Mouse (Mus musculus) thymus, adult 2 months (tissue): Measurements from ENCODE around the gene Tmem178b. TPM values are rescaled to one million over a fixed set of nuclear protein-coding genes. Genes with fewer than 3 reads are reported as not detected.

Experiments used
- DNase-seq: peaks from one replicate; pipeline ENCODE4 v3.0.0; 2021
- H3K27ac ChIP-seq: fragments of 200-500 bp; 2 replicates; pipeline ENCODE4 v1.5.1; 2012; ENCODE audit warnings: low read length, control low read depth; ENCODE audit not compliant: control insufficient read depth, insufficient read depth
- H3K27me3 ChIP-seq: fragments of 200-500 bp; 2 replicates; pipeline ENCODE4 v1.6.1; 2012; ENCODE audit warnings: mild to moderate bottlenecking, low read length, moderate library complexity, mixed read lengths; ENCODE audit not compliant: control insufficient read depth, insufficient read depth
- H3K36me3 ChIP-seq: fragments of 200-500 bp; 2 replicates; pipeline ENCODE4 v1.6.1; 2012; ENCODE audit warnings: mild to moderate bottlenecking, low read length, moderate library complexity; ENCODE audit not compliant: control insufficient read depth, insufficient read depth
- H3K4me1 ChIP-seq: fragments of 200-500 bp; replicated peaks from 2 replicates; pipeline ENCODE4 v1.6.1; 2012; ENCODE audit warnings: low read length; ENCODE audit not compliant: control insufficient read depth, insufficient read depth
- H3K4me3 ChIP-seq: fragments of 200-500 bp; 2 replicates; pipeline ENCODE4 v1.5.1; 2012; ENCODE audit warnings: mild to moderate bottlenecking, low read length, control low read depth, moderate library complexity; ENCODE audit not compliant: control insufficient read depth, insufficient read depth
- CTCF ChIP-seq: fragments of 200-500 bp; IDR thresholded peaks from 2 replicates; pipeline ENCODE4 v1.5.1; 2012; ENCODE audit warnings: mild to moderate bottlenecking, control low read depth, low read length, moderate library complexity, borderline replicate concordance; ENCODE audit not compliant: control insufficient read depth, poor library complexity, insufficient read depth; ENCODE audit errors: extremely low read depth
- POLR2A ChIP-seq: fragments of 200-500 bp; IDR thresholded peaks from 2 replicates; pipeline ENCODE4 v1.6.1; 2012; ENCODE audit warnings: mild to moderate bottlenecking, low read length, control low read depth, moderate library complexity; ENCODE audit not compliant: control insufficient read depth, poor library complexity, insufficient read depth; ENCODE audit errors: extremely low read depth
- WGBS: fragments of 180-500 bp; shearing (Covaris S2); methylation state at CpG from one replicate; pipeline ENCODE4 v1.1.7; 2018; 5-methylcytosine and 5-hydroxymethylcytosine counted together
- polyA plus RNA-seq: library from polyadenylated mRNA; depleted of rRNA; stranded (reverse); fragments of >200 nt; gene quantifications from 2 replicates; pipeline ENCODE4 v1.2.3, GENCODE M21; 2012; rRNA removed

Gene Tmem178b
- polyA plus RNA-seq: 0.11 and 0.13 TPM in 2 replicates

- TF ChIP-seq CTCF: no peak
- TF ChIP-seq POLR2A: no peak
- no peak for DNase-seq
- Histone ChIP-seq H3K36me3 (no peaks in the 10 kb centered on the region), H3K4me3 (peak within 1 kb of the TSS; percentile 2; the same call in 1 of the 2 replicates), H3K4me1 (no peaks in the 10 kb centered on the region), H3K27ac (no peak within 1 kb of the TSS), H3K27me3 (peaks cover 17% of the 10 kb centered on the region)
- 3% methylated on average over 63 of the region's 63 CpGs for WGBS
Measured at GRCm38 (mm10) chr6:39872901-39873591, at the start of gene Tmem178b. Gene Tmem178b, plus strand, starts transcription at chr6:39873271.

- H3K4me1 ChIP-seq: no peaks in the 10 kb centered on the region
- no peaks in the 10 kb centered on the region for H3K27me3 ChIP-seq
- no peak overlapping the region for H3K4me3 ChIP-seq
- TF ChIP-seq CTCF (no peak), POLR2A (no peak)
- DNase-seq: no peak
- no peak overlapping the region for H3K27ac ChIP-seq
- 95% methylated on average over 5 of the region's 5 CpGs for WGBS
- no peaks in the 10 kb centered on the region for H3K36me3 ChIP-seq
Measured at GRCm38 (mm10) chr6:39828736-39829135, 44.3 kb upstream of the Tmem178b start.

GRCm38 (mm10) chr6:39843698-39844342 lies 29.3 kb upstream of the Tmem178b start:
- Histone ChIP-seq H3K4me3 (no peak overlapping the region), H3K27me3 (no peaks in the 10 kb centered on the region), H3K4me1 (no peaks in the 10 kb centered on the region), H3K27ac (no peak overlapping the region), H3K36me3 (no peaks in the 10 kb centered on the region)
- TF ChIP-seq CTCF: no peak
- DNase-seq: no peak
- 94% methylated on average over 14 of the region's 14 CpGs for WGBS

GRCm38 (mm10) chr6:39847538-39847937 lies 25.5 kb upstream of the Tmem178b start:
- no peak for TF ChIP-seq CTCF
- no peak for TF ChIP-seq POLR2A

GRCm38 (mm10) chr6:39848766-39849165 lies 24.3 kb upstream of the Tmem178b start:
- Histone ChIP-seq H3K27ac (no peak overlapping the region), H3K4me3 (no peak overlapping the region), H3K36me3 (no peaks in the 10 kb centered on the region), H3K27me3 (no peaks in the 10 kb centered on the region), H3K4me1 (no peaks in the 10 kb centered on the region)
- peak; percentile 55; the same call in 1 of the 2 replicates for TF ChIP-seq CTCF
- TF ChIP-seq POLR2A: no peak
- WGBS: 28% methylated on average over 7 of the region's 7 CpGs
- peak; percentile 7 for DNase-seq

More at GRCm38 (mm10) chr6:39847538-39847937, 25.5 kb upstream of the Tmem178b start:
- no peaks in the 10 kb centered on the region for H3K4me1 ChIP-seq
- no peaks in the 10 kb centered on the region for H3K36me3 ChIP-seq
- no peak overlapping the region for H3K4me3 ChIP-seq
- H3K27ac ChIP-seq: no peak overlapping the region
- DNase-seq: no peak
- H3K27me3 ChIP-seq: no peaks in the 10 kb centered on the region
- WGBS: 60% methylated on average over 2 of the region's 2 CpGs

GRCm38 (mm10) chr6:39849667-39850066 lies 23.4 kb upstream of the Tmem178b start:
- H3K4me1 ChIP-seq: no peaks in the 10 kb centered on the region
- no peak for TF ChIP-seq CTCF
- TF ChIP-seq POLR2A: no peak
- WGBS: 93% methylated on average over 4 of the region's 4 CpGs
- no peak overlapping the region for H3K4me3 ChIP-seq
- DNase-seq: no peak
- no peaks in the 10 kb centered on the region for H3K36me3 ChIP-seq
- no peak overlapping the region for H3K27ac ChIP-seq
- H3K27me3 ChIP-seq: no peaks in the 10 kb centered on the region
